Mouse (Mus musculus) embryonic facial prominence, embryonic 14.5 days (tissue): ENCODE results near the gene Bsg. TPM values are rescaled to one million over a fixed set of nuclear protein-coding genes. Genes with fewer than 3 reads are reported as not detected.

Experiments
- ATAC-seq: fragments of 200-750 bp; cut with Nextera tagmentation; 2 replicates; pipeline ENCODE4 v1.8.0; 2017; ENCODE audit warnings: low read depth, moderate number of reproducible peaks, moderate TSS enrichment
- DNase-seq: peaks from one replicate; pipeline ENCODE4 v3.0.0-alpha.2; 2015; ENCODE audit warnings: low spot score
- H3K27ac ChIP-seq: fragments of 300-500 bp; sonication (generic); replicated peaks from 2 replicates; pipeline ENCODE4 v1.5.1; 2014; ENCODE audit warnings: low read depth, mild to moderate bottlenecking, low read length, moderate library complexity
- H3K27me3 ChIP-seq: fragments of 300-500 bp; sonication (generic); replicated peaks from 2 replicates; pipeline ENCODE4 v1.6.1; 2014; ENCODE audit warnings: low read length; ENCODE audit not compliant: control insufficient read depth, insufficient read depth
- H3K36me3 ChIP-seq: fragments of 300-500 bp; sonication (generic); 2 replicates; pipeline ENCODE4 v1.6.1; 2014; ENCODE audit warnings: low read length, mixed read lengths; ENCODE audit not compliant: control insufficient read depth, insufficient read depth
- H3K4me1 ChIP-seq: fragments of 300-500 bp; sonication (generic); 2 replicates; pipeline ENCODE4 v1.6.1; 2014; ENCODE audit warnings: antibody characterized with exemption, low read length; ENCODE audit not compliant: control insufficient read depth, insufficient read depth
- H3K4me2 ChIP-seq: fragments of 300-500 bp; sonication (generic); 2 replicates; pipeline ENCODE4 v1.6.1; 2014; ENCODE audit warnings: low read depth, mild to moderate bottlenecking, low read length, moderate library complexity, mixed read lengths
- H3K4me3 ChIP-seq: fragments of 300-500 bp; sonication (generic); 2 replicates; pipeline ENCODE4 v1.5.1; 2014; ENCODE audit warnings: low read depth, mild to moderate bottlenecking, low read length
- H3K9ac ChIP-seq: fragments of 300-500 bp; sonication (generic); 2 replicates; pipeline ENCODE4 v1.6.1; 2014; ENCODE audit warnings: low read depth, mild to moderate bottlenecking, low read length, moderate library complexity, mixed read lengths
- H3K9me3 ChIP-seq: fragments of 300-500 bp; sonication (generic); 2 replicates; pipeline ENCODE4 v1.6.1; 2016; ENCODE audit warnings: low read length; ENCODE audit not compliant: control insufficient read depth
- WGBS: fragments of 180-500 bp; shearing (Covaris S2); extraction: QIAGEN DNeasy Blood & Tissue Kit; methylation state at CpG from one replicate; pipeline ENCODE4 v1.1.7; 2014; 5-methylcytosine and 5-hydroxymethylcytosine counted together
- polyA plus RNA-seq: library from polyadenylated mRNA; unstranded; fragments of >200 nt; fragmentation: Nextera tagmentation; extraction: Ambion mirVana; gene quantifications from 2 replicates; pipeline ENCODE4 v1.2.1, GENCODE M21; 2014

Gene Bsg
- polyA plus RNA-seq, 1 experiment from 2014 or later: 846 TPM

DNA sequence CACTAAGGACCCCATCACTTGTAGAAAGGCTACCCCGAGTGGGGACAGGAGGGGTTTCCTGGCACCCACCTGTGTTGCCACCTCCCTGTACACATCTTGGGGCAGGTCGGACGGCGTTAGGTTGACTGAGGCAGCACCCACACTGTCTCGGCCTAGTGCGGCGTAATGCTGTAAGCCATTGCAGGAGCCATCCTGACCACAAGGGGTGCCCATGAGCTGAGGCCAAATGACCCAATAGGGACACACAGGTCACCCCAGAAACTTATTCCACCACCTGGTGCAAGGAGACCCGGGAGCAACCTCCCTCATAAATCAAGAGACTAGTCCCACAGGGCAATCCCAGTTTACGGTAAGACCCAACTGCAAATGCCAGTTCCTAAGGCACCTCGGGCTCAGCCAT, 34.0 kb downstream of the Bsg start:
- H3K4me2 ChIP-seq: no peak overlapping the region
- no peaks in the 10 kb centered on the region for H3K27me3 ChIP-seq
- H3K36me3 ChIP-seq: peaks cover 98% of the 10 kb centered on the region
- H3K27ac ChIP-seq: no peak overlapping the region
- WGBS: 92% methylated on average over 10 of the region's 10 CpGs
- H3K4me3 ChIP-seq: no peak overlapping the region
- no peak overlapping the region for H3K9ac ChIP-seq
- ATAC-seq (no peak), DNase-seq (no peak)
- no peaks in the 10 kb centered on the region for H3K4me1 ChIP-seq
- peaks cover 61% of the 10 kb centered on the region for H3K9me3 ChIP-seq

DNA sequence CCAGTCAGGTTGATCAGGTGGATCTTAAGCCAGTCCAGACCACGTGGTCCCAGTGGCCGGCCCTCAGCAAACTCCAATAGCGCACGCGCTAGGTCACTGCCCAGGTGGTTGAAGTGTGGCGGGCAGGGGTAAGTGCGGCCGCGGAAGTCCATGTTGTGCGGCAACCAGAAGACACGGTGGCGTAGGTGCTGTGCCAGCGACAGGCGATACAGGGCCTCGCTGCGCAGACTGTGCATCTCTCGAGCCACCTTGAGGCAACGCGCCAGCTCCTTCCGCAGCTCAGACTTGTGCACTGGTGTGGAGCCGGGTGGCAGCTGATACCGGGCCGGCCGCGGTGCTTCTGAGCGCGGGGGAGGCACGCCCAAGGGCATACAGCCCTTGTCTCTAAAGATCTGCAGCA, 34.9 kb downstream of the Bsg start:
- H3K27me3 ChIP-seq: no peaks in the 10 kb centered on the region
- no peaks in the 10 kb centered on the region for H3K4me1 ChIP-seq
- H3K4me2 ChIP-seq: no peak overlapping the region
- H3K9me3 ChIP-seq: peaks cover 61% of the 10 kb centered on the region
- no peak overlapping the region for H3K9ac ChIP-seq
- 96% methylated on average over 22 of the region's 28 CpGs for WGBS
- no peak overlapping the region for H3K4me3 ChIP-seq
- H3K27ac ChIP-seq: no peak overlapping the region
- no peak for DNase-seq
- no peak for ATAC-seq
- peaks cover 98% of the 10 kb centered on the region for H3K36me3 ChIP-seq

DNA sequence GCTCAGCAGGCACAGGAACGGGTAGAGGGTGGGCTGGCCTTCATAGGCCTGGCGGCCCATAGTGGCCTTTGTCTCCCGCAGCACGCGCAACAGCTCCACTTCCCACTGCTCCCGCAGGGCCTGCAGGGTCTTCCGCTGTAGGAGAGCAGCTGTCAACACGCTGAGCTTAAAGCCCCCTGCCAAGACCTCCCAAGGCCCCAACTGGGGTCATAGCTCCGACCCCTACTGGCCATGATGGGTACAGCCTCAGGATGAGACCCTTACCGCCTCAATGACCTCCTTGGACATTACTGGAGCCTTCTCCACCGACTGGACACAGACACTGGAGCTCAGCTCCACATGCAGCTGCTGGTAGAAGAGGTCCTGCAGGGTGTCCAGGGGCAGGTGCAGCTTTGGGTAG, 36.6 kb downstream of the Bsg start:
- Histone ChIP-seq H3K4me3 (no peak overlapping the region), H3K9me3 (peaks cover 54% of the 10 kb centered on the region), H3K27ac (no peak overlapping the region), H3K4me2 (no peak overlapping the region), H3K27me3 (no peaks in the 10 kb centered on the region), H3K4me1 (peaks cover 6% of the 10 kb centered on the region), H3K9ac (no peak overlapping the region), H3K36me3 (peaks cover 86% of the 10 kb centered on the region)
- ATAC-seq: no peak
- DNase-seq: no peak
- 79% methylated on average over 10 of the region's 11 CpGs for WGBS

DNA sequence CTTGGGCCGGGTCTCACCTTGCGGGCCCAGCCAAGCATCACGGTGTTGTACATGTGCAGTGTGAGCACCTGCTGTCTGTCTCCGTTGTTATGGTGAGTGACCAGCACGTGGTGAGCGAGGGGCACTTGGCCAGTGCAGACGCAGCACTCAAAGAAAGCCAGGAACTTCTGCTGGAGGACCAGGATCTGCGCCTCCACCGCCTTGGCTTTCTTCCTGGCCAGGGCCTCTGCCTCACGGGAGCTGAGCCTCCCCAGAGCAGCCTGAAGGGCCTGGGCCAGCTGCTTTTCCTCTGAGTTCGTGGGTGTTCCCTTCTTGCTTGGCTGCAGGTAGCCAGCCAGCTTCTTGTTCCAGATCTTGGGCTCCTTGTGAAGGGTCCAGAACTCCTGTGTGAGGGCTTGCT, 38.9 kb downstream of the Bsg start:
- no peak overlapping the region for H3K4me2 ChIP-seq
- ATAC-seq (no peak), DNase-seq (no peak)
- no peak overlapping the region for H3K4me3 ChIP-seq
- WGBS: 88% methylated on average over 10 of the region's 11 CpGs
- H3K27me3 ChIP-seq: no peaks in the 10 kb centered on the region
- H3K4me1 ChIP-seq: peaks cover 7% of the 10 kb centered on the region
- H3K36me3 ChIP-seq: peaks cover 63% of the 10 kb centered on the region
- peaks cover 31% of the 10 kb centered on the region for H3K9me3 ChIP-seq
- no peak overlapping the region for H3K27ac ChIP-seq
- H3K9ac ChIP-seq: no peak overlapping the region

DNA sequence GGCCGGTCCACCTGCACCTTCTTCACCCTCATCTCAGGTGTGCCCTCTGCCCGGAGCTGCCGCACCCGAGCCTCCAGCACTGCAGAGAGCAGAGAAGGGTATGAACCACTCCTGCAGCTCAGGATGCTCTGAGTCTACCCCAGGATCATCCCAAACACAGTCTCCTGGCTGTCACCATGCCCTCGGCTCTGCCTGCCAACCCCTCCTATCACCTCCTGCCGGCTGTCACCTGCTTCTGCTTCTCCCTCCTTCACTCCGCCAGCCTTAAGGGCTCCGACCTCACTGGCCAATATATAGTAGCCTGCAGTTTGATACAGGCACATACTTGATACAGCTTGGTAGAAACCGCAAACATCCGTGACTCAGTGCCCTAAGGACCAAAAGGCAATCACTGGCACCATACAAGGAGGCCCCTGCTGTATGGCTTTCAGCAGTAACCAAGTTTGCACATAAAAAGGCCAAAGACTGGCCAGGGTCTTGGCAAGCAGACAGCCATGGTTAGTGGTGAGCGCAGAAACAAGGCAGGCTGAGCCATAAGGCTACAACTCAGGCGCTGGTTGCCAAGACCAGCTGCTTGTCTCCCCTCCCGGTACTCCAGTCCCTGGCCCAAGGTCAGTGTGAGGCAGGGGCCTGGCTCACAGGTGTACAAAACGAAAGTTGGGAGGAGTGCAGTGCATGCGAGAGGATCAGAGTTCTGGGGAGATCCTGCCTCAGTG, 39.5 kb downstream of the Bsg start:
- peaks cover 25% of the 10 kb centered on the region for H3K9me3 ChIP-seq
- H3K4me1 ChIP-seq: peaks cover 7% of the 10 kb centered on the region
- H3K27me3 ChIP-seq: no peaks in the 10 kb centered on the region
- no peak overlapping the region for H3K9ac ChIP-seq
- no peak overlapping the region for H3K4me3 ChIP-seq
- H3K27ac ChIP-seq: no peak overlapping the region
- H3K4me2 ChIP-seq: no peak overlapping the region
- 95% methylated on average over 15 of the region's 15 CpGs for WGBS
- no peak for ATAC-seq
- peaks cover 57% of the 10 kb centered on the region for H3K36me3 ChIP-seq
- DNase-seq: no peak

DNA sequence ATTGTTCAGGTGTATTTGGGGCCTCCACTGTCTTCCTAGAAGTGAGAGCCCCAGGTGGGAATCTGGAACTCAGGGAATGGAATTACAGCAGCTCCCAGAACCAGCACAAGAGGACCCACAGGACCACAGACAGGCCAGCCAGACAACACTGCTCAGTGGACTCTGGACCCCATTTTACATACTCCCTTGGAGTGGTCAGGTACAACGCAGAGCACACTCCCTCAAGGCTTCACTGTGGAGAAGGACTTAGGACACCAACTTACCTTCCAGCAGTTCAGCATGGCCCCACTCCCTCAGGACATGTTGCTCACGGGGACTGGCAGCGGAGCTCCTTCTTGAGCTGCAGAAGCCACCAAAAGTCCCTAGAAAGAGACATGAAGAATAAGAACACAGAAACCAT, 41.1 kb downstream of the Bsg start:
- WGBS: 82% methylated on average over 3 of the region's 3 CpGs

DNA sequence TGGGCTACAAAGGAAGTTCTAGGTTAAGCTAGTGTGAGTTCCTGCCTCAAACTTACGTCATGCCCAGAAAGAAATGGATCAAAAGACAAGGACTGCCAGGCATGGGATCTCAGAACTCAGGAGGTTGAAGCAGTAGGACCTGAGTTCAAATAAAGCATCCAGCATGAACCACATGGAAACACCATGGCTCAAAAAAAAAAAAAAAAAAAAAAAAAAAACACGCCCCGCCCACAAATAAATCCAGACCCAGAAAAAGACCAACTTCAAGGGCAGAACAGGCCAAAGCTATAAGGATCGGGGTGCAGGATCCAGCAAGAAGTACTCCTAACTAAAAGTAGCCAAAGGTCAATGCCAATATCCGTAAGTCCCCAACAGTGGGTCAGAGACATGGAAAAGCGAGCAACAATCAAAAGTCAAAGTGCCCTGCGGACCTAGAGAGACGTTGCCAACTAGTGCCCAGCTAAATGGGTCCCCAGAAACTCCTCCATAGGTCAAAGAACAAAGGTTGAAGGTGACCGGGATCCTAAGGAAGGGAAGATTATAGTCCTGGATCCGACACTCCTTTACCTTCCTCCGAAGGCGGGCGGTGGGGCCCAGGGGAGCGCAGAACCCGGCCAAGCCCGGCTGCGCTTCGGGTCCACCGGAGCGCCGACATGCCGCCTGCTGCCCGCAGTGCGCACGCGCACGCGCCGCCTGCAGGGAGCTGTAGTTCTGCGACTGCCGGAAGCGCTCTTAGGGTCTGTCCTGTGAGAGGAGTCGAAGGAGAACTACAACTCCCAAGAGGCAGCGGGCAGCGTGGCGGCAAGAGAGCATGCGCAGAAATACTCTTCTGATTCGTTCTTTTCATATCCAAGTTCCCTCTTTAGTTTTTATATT, 41.8 kb downstream of the Bsg start, which contains the start of gene Polrmt:
Gene Polrmt, minus strand, starts transcription at position 684 of the 876 bp plus-strand sequence.
- H3K27ac ChIP-seq: no peak within 1 kb of the TSS
- peak; percentile 97 for ATAC-seq
- WGBS: 3% methylated on average over 33 of the region's 38 CpGs

More for the DNA sequence above, 41.1 kb downstream of the Bsg start:
- Histone ChIP-seq H3K4me1 (peaks cover 7% of the 10 kb centered on the region), H3K27ac (no peak overlapping the region), H3K36me3 (peaks cover 41% of the 10 kb centered on the region), H3K4me3 (peak overlapping the region; percentile 78), H3K9me3 (peaks cover 9% of the 10 kb centered on the region), H3K4me2 (peak overlapping the region; percentile 76), H3K9ac (peak overlapping the region; percentile 76; the same call in 1 of the 2 replicates), H3K27me3 (no peaks in the 10 kb centered on the region)
- DNase-seq (no peak), ATAC-seq (no peak)

DNA sequence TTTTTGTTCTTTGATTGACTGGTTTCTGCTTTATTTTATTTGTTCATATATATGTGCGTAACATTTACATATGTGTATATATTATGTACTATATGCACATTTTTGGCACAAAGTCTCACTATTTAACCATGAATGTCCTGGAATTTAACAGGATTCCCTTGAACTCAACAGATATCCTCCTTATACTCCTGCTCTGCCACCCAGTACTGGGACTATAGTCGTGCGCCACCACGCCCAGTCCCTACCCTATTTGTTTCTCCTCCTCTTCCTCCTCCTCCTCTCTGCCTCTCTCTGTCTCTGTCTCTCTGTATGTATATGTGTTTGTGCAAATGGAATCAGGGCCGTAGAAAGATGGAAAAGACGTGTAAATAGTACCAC, 42.5 kb downstream of the Bsg start:
- DNase-seq (no peak), ATAC-seq (peak; percentile 35)
- 22% methylated on average over 6 of the region's 6 CpGs for WGBS
- Histone ChIP-seq H3K27me3 (no peaks in the 10 kb centered on the region), H3K9ac (peak overlapping the region; percentile 49; the same call in 1 of the 2 replicates), H3K4me2 (peak overlapping the region; percentile 76), H3K4me3 (peak overlapping the region; percentile 78), H3K27ac (no peak overlapping the region), H3K9me3 (no peaks in the 10 kb centered on the region), H3K4me1 (peaks cover 7% of the 10 kb centered on the region), H3K36me3 (peaks cover 27% of the 10 kb centered on the region)

More for the DNA sequence above, 41.8 kb downstream of the Bsg start, which contains the start of gene Polrmt:
- H3K4me1 ChIP-seq: peaks cover 7% of the 10 kb centered on the region
- H3K9me3 ChIP-seq: peaks cover 2% of the 10 kb centered on the region
- H3K4me2 ChIP-seq: peak within 1 kb of the TSS; percentile 76
- H3K4me3 ChIP-seq: peak within 1 kb of the TSS; percentile 78
- H3K27me3 ChIP-seq: no peaks in the 10 kb centered on the region
- H3K36me3 ChIP-seq: peaks cover 34% of the 10 kb centered on the region
- H3K9ac ChIP-seq: peak within 1 kb of the TSS; percentile 76
- peak; percentile 99 for DNase-seq
